Mouse (Mus musculus): ENCODE data around the gene Sytl4.

Sytl4 gene

DNA sequence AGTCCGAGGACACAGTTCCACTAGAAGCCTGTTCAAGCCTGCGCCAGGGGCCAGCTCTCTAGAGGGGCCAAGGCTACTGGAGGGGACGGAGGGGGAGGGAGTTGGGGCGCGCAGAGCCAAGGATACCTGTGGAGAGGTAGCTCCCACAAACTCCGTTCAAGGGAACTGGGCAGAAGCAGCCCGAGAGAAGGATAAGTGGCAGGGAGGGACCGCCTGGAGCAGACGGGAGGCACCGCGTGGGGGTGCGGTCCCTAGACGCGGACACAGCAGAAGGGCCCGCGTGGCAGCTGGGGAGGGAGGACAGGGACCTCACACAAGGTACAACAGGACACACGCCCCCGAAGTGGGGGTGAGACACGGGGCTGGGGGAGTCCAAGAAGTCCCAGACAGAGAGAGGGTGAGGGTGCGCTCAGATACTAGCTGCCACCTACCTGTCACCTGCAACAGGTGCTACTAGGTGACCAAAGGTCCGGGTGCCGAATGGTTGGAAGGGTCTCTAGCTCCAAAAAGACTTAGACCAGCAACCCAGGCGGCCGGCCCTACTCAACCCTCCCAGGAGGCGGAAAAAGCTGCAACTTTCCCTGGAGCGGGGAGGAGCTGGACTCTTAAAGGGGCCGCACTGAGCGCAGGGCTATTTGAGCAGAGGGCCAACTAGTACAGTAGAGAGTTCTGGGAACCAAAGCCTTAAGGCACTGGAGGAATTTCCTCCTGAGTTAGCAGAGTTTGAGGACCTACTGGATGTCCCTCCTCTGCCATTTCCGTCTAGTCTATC is at the start of gene Sytl4:
Sytl4 (minus strand) TSS at position 582 of the 772 bp plus-strand sequence.
- DNase-seq (ENCODE audit: low spot score in 2 of 2): no peak

- DNase-seq (ENCODE audit: low spot score in 2 of 2): no peak
Observed at GRCm38 (mm10) chrX:134020664-134021063, 39.1 kb upstream of the Sytl4 start.

GRCm38 (mm10) chrX:134019005-134019404 is 37.4 kb upstream of the Sytl4 start:
- peak; percentile 6 to 73 for DNase-seq (ENCODE audit: low spot score in 2 of 2)

- no peak for DNase-seq (ENCODE audit: low spot score in 2 of 2)
Observed at GRCm38 (mm10) chrX:133995866-133996265, 14.3 kb upstream of the Sytl4 start.

DNA sequence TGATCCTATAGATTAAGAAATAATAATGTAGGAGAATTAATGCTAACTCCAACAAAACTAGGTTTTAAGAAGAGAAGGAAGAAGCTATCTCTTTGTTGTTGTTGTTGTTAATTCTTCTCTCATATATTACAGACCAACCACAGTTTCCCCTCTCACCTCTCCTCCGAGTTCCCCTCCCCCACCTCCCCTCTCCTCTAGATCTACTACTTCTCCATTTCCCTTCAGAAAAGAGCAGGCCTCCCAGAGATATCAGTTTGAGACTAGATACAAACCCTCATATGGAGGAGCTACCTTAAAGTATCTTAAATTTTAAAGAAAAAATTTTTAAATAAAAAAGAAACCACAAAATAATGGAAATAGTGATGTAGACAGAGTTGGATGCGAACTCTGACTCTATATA is 17.0 kb downstream of the Sytl4 start:
- no peak for DNase-seq (ENCODE audit: low spot score in 2 of 2)

DNA sequence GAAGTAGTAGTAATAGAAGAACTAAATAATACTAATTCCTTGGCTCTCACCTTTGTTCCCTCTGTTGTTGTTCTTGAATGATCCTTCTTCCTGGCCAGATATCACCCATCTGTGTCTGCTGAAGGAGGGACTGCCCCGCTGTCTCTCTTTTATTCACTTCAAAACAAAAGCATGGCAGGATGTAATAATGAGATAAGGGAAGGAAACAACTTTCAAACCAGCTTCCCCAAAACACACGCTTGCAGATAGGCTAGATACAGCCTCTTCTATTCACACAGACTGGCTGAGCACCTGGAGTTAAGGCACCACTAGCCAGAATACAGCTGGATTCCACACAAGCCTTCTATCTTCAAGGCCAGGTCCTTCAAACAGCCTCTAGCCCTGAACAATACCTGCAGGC is 21.0 kb downstream of the Sytl4 start:
- DNase-seq (ENCODE audit: low spot score in 2 of 2): no peak

DNA sequence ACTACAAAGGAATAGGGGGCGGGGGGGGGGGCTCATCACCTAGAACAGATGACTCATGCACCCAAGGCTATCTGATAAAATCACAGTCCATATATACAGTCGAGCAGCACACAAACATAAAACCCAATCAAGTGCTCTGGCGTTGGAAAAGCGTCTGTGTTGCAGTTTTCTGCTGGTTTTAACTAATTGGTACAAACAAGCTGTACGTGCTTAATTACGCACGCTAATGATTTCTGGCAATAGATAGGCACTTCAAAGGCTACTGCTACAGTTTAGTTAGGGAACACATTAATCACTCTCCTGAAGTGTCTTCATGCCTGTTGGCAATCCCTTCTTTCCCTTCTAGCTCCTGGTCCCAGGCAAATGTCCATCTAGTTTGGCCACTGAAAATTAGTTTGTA is 27.0 kb downstream of the Sytl4 start:
- DNase-seq (ENCODE audit: low spot score in 2 of 2): no peak

GRCm38 (mm10) chrX:133947427-133947826 is 34.2 kb downstream of the Sytl4 start:
- peak; percentile 4 to 42 for DNase-seq (ENCODE audit: low spot score in 2 of 2)

- DNase-seq (ENCODE audit: low spot score in 2 of 2): no peak
Observed at GRCm38 (mm10) chrX:133939561-133939960, 42.1 kb downstream of the Sytl4 start.

- DNase-seq (ENCODE audit: low spot score in 2 of 2): no peak
Observed at GRCm38 (mm10) chrX:133936605-133937225, 44.9 kb downstream of the Sytl4 start.

- DNase-seq (ENCODE audit: low spot score in 2 of 2): peak; percentile 2 to 59
Observed at GRCm38 (mm10) chrX:133931302-133932013, 50.2 kb downstream of the Sytl4 start.

GRCm38 (mm10) chrX:133926760-133927159 is 54.9 kb downstream of the Sytl4 start:
- no peak for DNase-seq (ENCODE audit: low spot score in 2 of 2)

DNA sequence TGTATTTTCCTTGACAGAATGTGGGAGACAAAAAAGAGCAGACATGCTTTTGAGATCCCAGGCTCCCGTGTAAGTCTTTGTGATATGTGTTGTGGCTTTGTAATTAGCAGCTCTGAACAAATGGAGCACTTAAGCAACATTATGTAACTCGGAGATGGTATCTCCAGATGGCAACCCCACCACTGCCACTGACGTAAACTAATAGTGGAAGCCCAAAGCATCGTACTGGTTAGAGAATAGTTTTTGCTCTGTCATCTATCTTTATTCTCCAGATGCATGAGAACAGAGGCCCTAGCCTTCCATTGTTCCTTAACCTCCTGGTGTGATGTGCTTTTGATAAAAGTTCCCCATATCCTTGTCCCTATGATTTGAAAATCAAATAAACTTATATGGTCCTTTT is 60.4 kb downstream of the Sytl4 start:
- no peak for DNase-seq (ENCODE audit: low spot score in 2 of 2)

DNA sequence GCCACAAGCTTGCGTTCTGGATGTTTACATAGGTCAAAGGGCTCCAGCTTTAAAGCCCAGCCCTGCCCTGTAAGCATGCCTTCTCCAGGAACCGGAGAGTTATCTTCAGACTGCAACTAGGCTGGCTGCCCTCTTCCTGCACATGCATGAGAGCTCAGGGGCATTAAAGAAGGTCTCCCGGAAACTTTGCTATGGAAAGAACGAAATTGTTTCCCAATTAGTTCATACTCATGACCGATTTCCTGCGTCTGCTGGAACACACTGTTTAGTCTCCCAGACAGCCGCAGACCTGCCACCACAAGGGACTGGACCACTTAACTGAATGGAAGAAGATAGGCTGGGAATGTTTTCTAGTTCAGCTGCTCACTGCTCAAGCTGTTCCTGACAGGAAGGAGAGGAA is 67.4 kb downstream of the Sytl4 start:
- DNase-seq (ENCODE audit: low spot score in 2 of 2): no peak

DNA sequence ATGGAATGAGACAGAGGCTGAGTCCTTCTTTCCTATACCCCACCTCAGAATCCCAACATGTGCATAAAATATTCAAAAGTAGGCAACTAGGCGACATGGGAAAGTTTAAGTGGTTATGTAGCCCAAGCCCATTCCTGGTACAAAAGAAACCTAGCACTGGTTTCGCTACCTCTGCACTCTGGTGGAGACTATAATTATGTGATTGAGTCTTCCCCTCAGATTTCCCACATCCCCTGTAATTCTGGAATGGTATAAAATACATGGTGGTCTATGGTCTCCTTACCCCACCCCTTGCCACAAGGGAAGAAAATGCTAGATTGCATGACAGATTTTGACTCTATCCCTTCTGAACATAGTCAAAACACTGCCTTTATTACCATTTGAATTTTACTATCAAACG is 68.6 kb downstream of the Sytl4 start:
- no peak for DNase-seq (ENCODE audit: low spot score in 2 of 2)

- no peak for DNase-seq (ENCODE audit: low spot score in 2 of 2)
Observed at GRCm38 (mm10) chrX:133911397-133912103, 70.1 kb downstream of the Sytl4 start.

- DNase-seq (ENCODE audit: low spot score in 2 of 2): no peak
Observed at GRCm38 (mm10) chrX:133908261-133908660, 73.4 kb downstream of the Sytl4 start, which contains the start of gene Srpx2. Gene Srpx2, plus strand, starts transcription at chrX:133908426.

DNA sequence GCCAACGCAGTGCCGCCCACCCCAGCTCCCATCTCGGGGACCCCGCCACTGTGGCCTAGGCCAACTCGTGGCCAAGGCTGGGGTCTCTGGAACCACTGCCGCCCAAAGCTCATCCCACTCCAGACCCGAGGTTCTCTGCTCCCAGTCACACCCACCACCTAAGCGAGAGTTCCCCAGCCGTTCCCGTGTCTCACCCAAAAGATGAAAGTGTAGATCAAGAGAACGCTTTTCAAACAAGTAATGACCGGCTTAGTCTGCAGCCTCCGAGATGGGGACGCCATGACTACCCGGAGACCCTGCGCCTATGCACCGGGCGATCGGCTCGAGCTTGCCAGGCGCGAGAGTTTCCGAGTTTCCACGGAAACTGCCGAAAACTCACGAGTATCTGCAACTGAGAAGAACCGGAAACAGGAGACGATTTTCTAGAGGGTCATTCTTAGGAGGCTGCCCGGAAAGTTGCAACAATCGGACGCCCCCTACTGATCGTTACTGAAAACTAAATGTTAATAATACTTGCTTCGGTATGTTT is 83.5 kb downstream of the Sytl4 start, which contains the start of gene Tspan6:
Tspan6 (minus strand) TSS at position 416 of the 529 bp plus-strand sequence.
- peak; percentile 31 to 75 for DNase-seq (ENCODE audit: low spot score in 2 of 2)

- peak in 1 of 2 experiments; percentile 26 for DNase-seq (ENCODE audit: low spot score in 2 of 2)
Observed at GRCm38 (mm10) chrX:133888111-133888510, 93.5 kb downstream of the Sytl4 start.

- DNase-seq (ENCODE audit: low spot score in 2 of 2): no peak
Observed at GRCm38 (mm10) chrX:133887308-133887707, 94.3 kb downstream of the Sytl4 start.
